Mouse (Mus musculus): ENCODE results near the gene Cd164.

- TF ChIP-seq CTCF (IDR thresholded peaks at IDR 0.05; ENCODE audit: low read depth) (no peak), EP300 (optimal IDR thresholded peaks at IDR 0.05) (no peak)
These were observed 33.1 kb downstream of the Cd164 start for GRCm38 (mm10) chr10:41552319-41552718.

Data from stomach, postnatal 0 days (tissue).